Mouse (Mus musculus): Measurements from ENCODE around the gene Rnf217.

DNA sequence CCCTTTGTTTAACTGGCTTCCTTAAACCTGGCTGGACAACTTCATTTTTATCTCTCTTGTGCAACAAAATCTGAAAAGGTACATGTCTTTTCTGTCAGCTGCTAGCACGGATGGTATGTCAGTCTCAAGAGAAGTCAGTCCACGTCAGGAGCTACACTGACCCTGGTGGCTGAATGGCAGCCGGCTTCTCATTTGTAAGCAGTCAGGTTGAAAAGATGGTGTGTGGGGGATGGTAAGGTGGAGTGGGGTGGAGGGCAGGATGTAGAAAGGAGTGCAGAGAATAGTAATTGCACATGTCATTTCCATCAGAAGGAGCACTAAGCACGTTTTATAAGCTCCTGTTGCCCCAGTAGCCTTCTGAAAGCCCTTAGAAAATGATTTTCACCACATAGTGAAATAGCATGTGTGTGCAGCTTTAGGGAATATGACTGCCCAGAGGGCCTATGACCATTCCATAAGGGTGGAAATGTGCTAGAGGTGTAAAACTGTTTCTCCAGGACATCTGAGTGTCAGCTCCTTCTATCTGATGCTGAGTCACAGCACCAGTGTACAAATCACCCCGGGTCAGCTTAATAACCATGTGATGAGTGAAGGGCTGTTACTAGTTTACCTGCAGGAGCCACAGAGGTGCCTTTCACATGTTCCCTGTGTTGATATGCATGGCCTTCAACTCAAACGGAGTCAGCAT, 80.5 kb downstream of the Rnf217 start:
- TF ChIP-seq CTCF (IDR thresholded peaks at IDR 0.05; ENCODE audit: low read depth) (no peak), EP300 (IDR thresholded peaks at IDR 0.05; ENCODE audit: low read depth) (no peak)
